Mouse (Mus musculus): ENCODE data around the gene Tor1aip2.

DNA sequence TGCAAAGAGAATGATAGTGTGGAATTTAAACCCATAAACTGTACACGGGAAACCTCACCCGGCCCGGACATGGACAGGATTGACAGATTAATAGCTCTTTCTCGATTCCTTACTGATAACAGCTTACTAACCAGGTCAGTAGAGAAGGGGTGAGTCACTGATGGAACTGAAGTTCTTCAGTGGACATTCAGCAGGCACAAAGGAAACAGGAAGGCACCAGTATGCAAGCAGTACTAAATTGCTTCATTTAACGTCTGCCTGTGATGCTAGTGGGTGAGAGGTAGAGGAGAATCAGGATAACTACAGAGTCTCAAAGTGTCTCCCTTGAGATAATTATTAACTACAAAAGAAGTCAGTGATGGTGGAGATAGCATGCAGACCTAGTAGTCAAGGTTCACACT is 9.0 kb downstream of the Tor1aip2 start:
- TF ChIP-seq CTCF (IDR thresholded peaks at IDR 0.05; ENCODE audit: low read depth, low read length) (no peak), POLR2A (IDR thresholded peaks at IDR 0.05; ENCODE audit: extremely low read depth, insufficient read depth, low read length) (no peak)
